Mouse (Mus musculus): ENCODE results near the gene Mrpl38. TPM values are rescaled to one million over a fixed set of nuclear protein-coding genes. Genes with fewer than 3 reads are reported as not detected.
"Not testable (repeated sequence)": the region's sequence is repeated elsewhere in the genome, so short reads cannot be mapped to it uniquely, and the experiment has no call there.

Mrpl38 gene
- polyA plus RNA-seq, 1 experiment, result 99.5 TPM

- H3K4me3 ChIP-seq (ENCODE audit: insufficient read depth, low read depth, low read length), result peak within 1 kb of the TSS; percentile 94
Measured at GRCm38 (mm10) chr11:116130488-116131205, 8.0 kb downstream of the Mrpl38 start, which contains the start of gene Trim65. Trim65 (minus strand) TSS chr11:116131128.

GRCm38 (mm10) chr11:116129993-116130487 is 8.6 kb downstream of the Mrpl38 start:
- Histone ChIP-seq H3K4me1 (ENCODE audit: control insufficient read depth, insufficient read depth, insufficient read length, low read length) (peaks cover 16% of the 10 kb centered on the region), H3K27ac (replicated peaks; ENCODE audit: low read depth, low read length) (peak overlapping the region; percentile 58), H3K4me3 (ENCODE audit: insufficient read depth, low read depth, low read length) (peak overlapping the region; percentile 94)

More at GRCm38 (mm10) chr11:116130488-116131205, 8.0 kb downstream of the Mrpl38 start, which contains the start of gene Trim65:
- Histone ChIP-seq H3K27ac (replicated peaks; ENCODE audit: low read depth, low read length) (peak within 1 kb of the TSS; percentile 96), H3K4me1 (ENCODE audit: control insufficient read depth, insufficient read depth, insufficient read length, low read length) (peaks cover 16% of the 10 kb centered on the region)

GRCm38 (mm10) chr11:116129091-116129790 is 9.4 kb downstream of the Mrpl38 start:
- peaks cover 16% of the 10 kb centered on the region for H3K4me1 ChIP-seq (ENCODE audit: control insufficient read depth, insufficient read depth, insufficient read length, low read length)
- peak overlapping the region; percentile 33; the same call in 1 of the 2 replicates for H3K27ac ChIP-seq (replicated peaks; ENCODE audit: low read depth, low read length)
- H3K4me3 ChIP-seq (ENCODE audit: insufficient read depth, low read depth, low read length), result peak overlapping the region; percentile 94

- peaks cover 16% of the 10 kb centered on the region for H3K4me1 ChIP-seq (ENCODE audit: control insufficient read depth, insufficient read depth, insufficient read length, low read length)
- no peak overlapping the region for H3K27ac ChIP-seq (replicated peaks; ENCODE audit: low read depth, low read length)
- no peak overlapping the region for H3K4me3 ChIP-seq (ENCODE audit: insufficient read depth, low read depth, low read length)
Measured at GRCm38 (mm10) chr11:116127986-116128385, 10.7 kb downstream of the Mrpl38 start.

GRCm38 (mm10) chr11:116127156-116127980 is 11.3 kb downstream of the Mrpl38 start, which contains the start of gene Trim47:
Trim47 (minus strand) TSS chr11:116127210.
- no peak within 1 kb of the TSS for H3K4me3 ChIP-seq (ENCODE audit: insufficient read depth, low read depth, low read length)
- H3K27ac ChIP-seq (replicated peaks; ENCODE audit: low read depth, low read length), result no peak within 1 kb of the TSS
- peaks cover 16% of the 10 kb centered on the region for H3K4me1 ChIP-seq (ENCODE audit: control insufficient read depth, insufficient read depth, insufficient read length, low read length)

GRCm38 (mm10) chr11:116126261-116126660 is 12.4 kb downstream of the Mrpl38 start:
- H3K27ac ChIP-seq (replicated peaks; ENCODE audit: low read depth, low read length), result no peak overlapping the region
- no peak overlapping the region for H3K4me3 ChIP-seq (ENCODE audit: insufficient read depth, low read depth, low read length)
- H3K4me1 ChIP-seq (ENCODE audit: control insufficient read depth, insufficient read depth, insufficient read length, low read length), result peaks cover 16% of the 10 kb centered on the region

GRCm38 (mm10) chr11:116121731-116122245 is 16.9 kb downstream of the Mrpl38 start:
- H3K27ac ChIP-seq (replicated peaks; ENCODE audit: low read depth, low read length); H3K4me1 ChIP-seq (ENCODE audit: control insufficient read depth, insufficient read depth, insufficient read length, low read length); H3K4me3 ChIP-seq (ENCODE audit: insufficient read depth, low read depth, low read length): not testable (repeated sequence)

- Histone ChIP-seq H3K27ac (replicated peaks; ENCODE audit: low read depth, low read length) (no peak overlapping the region), H3K4me3 (ENCODE audit: insufficient read depth, low read depth, low read length) (no peak overlapping the region), H3K4me1 (ENCODE audit: control insufficient read depth, insufficient read depth, insufficient read length, low read length) (no peaks in the 10 kb centered on the region)
Measured at GRCm38 (mm10) chr11:116117819-116118218, 20.8 kb downstream of the Mrpl38 start.

- Histone ChIP-seq H3K4me3 (ENCODE audit: insufficient read depth, low read depth, low read length) (no peak overlapping the region), H3K4me1 (ENCODE audit: control insufficient read depth, insufficient read depth, insufficient read length, low read length) (no peaks in the 10 kb centered on the region), H3K27ac (replicated peaks; ENCODE audit: low read depth, low read length) (no peak overlapping the region)
Measured at GRCm38 (mm10) chr11:116117241-116117640, 21.4 kb downstream of the Mrpl38 start.

GRCm38 (mm10) chr11:116111611-116112203 is 27.0 kb downstream of the Mrpl38 start:
- Histone ChIP-seq H3K4me3 (ENCODE audit: insufficient read depth, low read depth, low read length) (no peak overlapping the region), H3K27ac (replicated peaks; ENCODE audit: low read depth, low read length) (no peak overlapping the region), H3K4me1 (ENCODE audit: control insufficient read depth, insufficient read depth, insufficient read length, low read length) (peaks cover 13% of the 10 kb centered on the region)

GRCm38 (mm10) chr11:116111067-116111466 is 27.6 kb downstream of the Mrpl38 start:
- H3K27ac ChIP-seq (replicated peaks; ENCODE audit: low read depth, low read length), result peak overlapping the region; percentile 54
- H3K4me3 ChIP-seq (ENCODE audit: insufficient read depth, low read depth, low read length), result 0 out of 2 replicates have a peak overlapping the region, but pooled peaks have one; percentile 82
- peaks cover 13% of the 10 kb centered on the region for H3K4me1 ChIP-seq (ENCODE audit: control insufficient read depth, insufficient read depth, insufficient read length, low read length)

- peak overlapping the region; percentile 89 for H3K27ac ChIP-seq (replicated peaks; ENCODE audit: low read depth, low read length)
- peaks cover 13% of the 10 kb centered on the region for H3K4me1 ChIP-seq (ENCODE audit: control insufficient read depth, insufficient read depth, insufficient read length, low read length)
- peak overlapping the region; percentile 82 for H3K4me3 ChIP-seq (ENCODE audit: insufficient read depth, low read depth, low read length)
Measured at GRCm38 (mm10) chr11:116110540-116110939, 28.1 kb downstream of the Mrpl38 start.

GRCm38 (mm10) chr11:116110131-116110530 is 28.5 kb downstream of the Mrpl38 start:
- H3K4me1 ChIP-seq (ENCODE audit: control insufficient read depth, insufficient read depth, insufficient read length, low read length), result peaks cover 13% of the 10 kb centered on the region
- peak overlapping the region; percentile 82 for H3K4me3 ChIP-seq (ENCODE audit: insufficient read depth, low read depth, low read length)
- H3K27ac ChIP-seq (replicated peaks; ENCODE audit: low read depth, low read length), result peak overlapping the region; percentile 89

GRCm38 (mm10) chr11:116109441-116110081 is 29.1 kb downstream of the Mrpl38 start:
- peaks cover 15% of the 10 kb centered on the region for H3K4me1 ChIP-seq (ENCODE audit: control insufficient read depth, insufficient read depth, insufficient read length, low read length)
- peak overlapping the region; percentile 82 for H3K4me3 ChIP-seq (ENCODE audit: insufficient read depth, low read depth, low read length)
- H3K27ac ChIP-seq (replicated peaks; ENCODE audit: low read depth, low read length), result peak overlapping the region; percentile 89

Measured in brown adipose tissue, adult 24 weeks (tissue).